Mouse (Mus musculus) midbrain, embryonic 10.5 days (tissue): ENCODE data around the gene Slc1a7. TPM values are rescaled to one million over a fixed set of nuclear protein-coding genes. Genes with fewer than 3 reads are reported as not detected.

Experiments used
- DNase-seq: peaks from one replicate; pipeline ENCODE4 v3.0.0-alpha.2; 2017; ENCODE audit warnings: low spot score
- H3K27ac ChIP-seq: fragments of 300-500 bp; sonication (generic); replicated peaks from 2 replicates; pipeline ENCODE4 v1.5.1; 2016; ENCODE audit warnings: mild to moderate bottlenecking
- H3K27me3 ChIP-seq: fragments of 300-500 bp; sonication (generic); 2 replicates; pipeline ENCODE4 v1.6.1; 2016; ENCODE audit warnings: low read depth, mild to moderate bottlenecking; ENCODE audit not compliant: poor library complexity, severe bottlenecking
- H3K36me3 ChIP-seq: fragments of 300-500 bp; sonication (generic); 2 replicates; pipeline ENCODE4 v1.6.1; 2016; ENCODE audit warnings: mild to moderate bottlenecking, moderate library complexity
- H3K4me1 ChIP-seq: fragments of 300-500 bp; sonication (generic); 2 replicates; pipeline ENCODE4 v1.6.1; 2016
- H3K4me3 ChIP-seq: fragments of 300-500 bp; sonication (generic); 2 replicates; pipeline ENCODE4 v1.5.1; 2016; ENCODE audit warnings: mild to moderate bottlenecking, moderate library complexity
- H3K9me3 ChIP-seq: fragments of 300-500 bp; sonication (generic); replicated peaks from 2 replicates; pipeline ENCODE4 v1.6.1; 2016; ENCODE audit warnings: mild to moderate bottlenecking
- WGBS: fragments of 180-500 bp; shearing (Covaris S2); methylation state at CpG from one replicate; pipeline ENCODE4 v1.1.7; 2016; 5-methylcytosine and 5-hydroxymethylcytosine counted together
- polyA plus RNA-seq: library from polyadenylated mRNA; unstranded; fragments of >200 nt; fragmentation: Nextera tagmentation; extraction: Ambion mirVana; gene quantifications from 2 replicates; pipeline ENCODE4 v1.2.1, GENCODE M21; 2016

Slc1a7 gene
- polyA plus RNA-seq, 1 experiment from 2014 or later: not detected

GRCm38 (mm10) chr4:107996418-107996986 is 28.4 kb downstream of the Slc1a7 start:
- 0 out of 2 replicates have a peak, but pooled peaks cover 4% of the 10 kb centered on the region for H3K9me3 ChIP-seq
- peaks cover 22% of the 10 kb centered on the region for H3K27me3 ChIP-seq
- WGBS: 95% methylated on average over 9 of the region's 9 CpGs
- DNase-seq: no peak
- H3K4me3 ChIP-seq: no peak overlapping the region
- no peaks in the 10 kb centered on the region for H3K36me3 ChIP-seq
- H3K27ac ChIP-seq: no peak overlapping the region
- peaks cover 18% of the 10 kb centered on the region for H3K4me1 ChIP-seq

DNA sequence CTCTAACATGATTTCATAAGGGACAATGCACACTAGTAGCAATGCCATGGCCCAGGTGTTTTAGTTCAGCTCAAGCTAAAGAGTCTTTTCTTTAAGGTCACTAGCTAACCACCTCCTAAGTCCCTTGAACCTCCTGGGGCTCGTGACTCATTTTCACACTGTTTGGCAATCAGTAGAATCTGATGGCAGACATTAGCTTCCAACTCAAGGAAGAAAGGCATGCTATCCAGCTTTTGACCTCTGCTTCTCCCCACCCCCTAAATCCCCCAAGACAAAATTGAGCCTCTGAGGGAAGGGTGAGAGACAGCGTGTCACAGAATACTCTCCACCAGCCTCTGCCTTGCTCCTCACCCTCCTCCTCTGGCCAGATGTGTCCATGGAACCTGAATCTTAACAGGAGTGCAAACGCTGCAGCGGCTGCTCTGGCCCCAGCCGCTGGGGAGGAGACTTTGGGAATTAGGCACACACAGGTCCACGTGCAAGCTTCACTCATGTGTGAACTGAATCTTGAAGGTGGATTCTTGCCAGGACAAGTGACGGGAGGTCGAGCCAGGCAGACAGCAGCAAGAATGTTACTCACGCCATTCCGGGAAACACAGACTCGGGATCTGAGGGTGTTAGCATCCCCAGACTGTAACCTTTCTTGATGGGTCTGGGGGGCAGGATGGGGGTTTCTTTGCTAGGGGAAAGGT is 30.7 kb downstream of the Slc1a7 start:
- no peak overlapping the region for H3K27ac ChIP-seq
- DNase-seq: no peak
- H3K4me3 ChIP-seq: no peak overlapping the region
- 0 out of 2 replicates have a peak, but pooled peaks cover 3% of the 10 kb centered on the region for H3K27me3 ChIP-seq
- 0 out of 2 replicates have a peak, but pooled peaks cover 4% of the 10 kb centered on the region for H3K9me3 ChIP-seq
- 41% methylated on average over 11 of the region's 11 CpGs for WGBS
- H3K36me3 ChIP-seq: no peaks in the 10 kb centered on the region
- peaks cover 7% of the 10 kb centered on the region; the same call in 1 of the 2 replicates for H3K4me1 ChIP-seq

- Histone ChIP-seq H3K4me1 (peaks cover 7% of the 10 kb centered on the region; the same call in 1 of the 2 replicates), H3K9me3 (0 out of 2 replicates have a peak, but pooled peaks cover 4% of the 10 kb centered on the region), H3K36me3 (no peaks in the 10 kb centered on the region), H3K27ac (no peak overlapping the region), H3K4me3 (no peak overlapping the region), H3K27me3 (no peaks in the 10 kb centered on the region)
- WGBS: 78% methylated on average over 1 of the region's 1 CpGs
- no peak for DNase-seq
Observed at GRCm38 (mm10) chr4:107999380-107999779, 31.2 kb downstream of the Slc1a7 start.

DNA sequence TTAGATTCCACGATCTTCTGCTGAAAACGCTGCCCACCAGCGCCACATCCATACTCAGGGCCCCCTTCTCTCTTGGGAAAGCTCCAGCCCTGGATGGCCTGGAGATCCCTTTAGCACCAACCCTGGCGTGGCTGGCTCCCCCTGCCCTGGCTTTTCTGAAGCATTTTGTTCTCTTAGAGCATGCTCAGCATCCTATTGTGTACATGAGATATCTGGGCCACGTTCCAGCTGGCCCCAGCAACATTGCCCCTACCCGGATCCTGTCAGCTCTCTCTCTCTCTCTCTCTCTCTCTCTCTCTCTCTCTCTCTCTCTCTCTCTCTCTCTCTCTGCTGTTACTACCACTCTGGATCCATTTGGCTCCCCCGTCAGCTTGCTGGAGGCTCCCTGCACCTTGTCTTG is 37.2 kb downstream of the Slc1a7 start:
- Histone ChIP-seq H3K36me3 (no peaks in the 10 kb centered on the region), H3K27me3 (no peaks in the 10 kb centered on the region), H3K9me3 (no peaks in the 10 kb centered on the region), H3K4me1 (no peaks in the 10 kb centered on the region), H3K27ac (no peak overlapping the region), H3K4me3 (no peak overlapping the region)
- WGBS: 78% methylated on average over 7 of the region's 7 CpGs
- DNase-seq: no peak

GRCm38 (mm10) chr4:108007532-108008103 is 39.5 kb downstream of the Slc1a7 start:
- H3K27ac ChIP-seq: 0 out of 2 replicates have a peak overlapping the region, but pooled peaks have one; percentile 23
- DNase-seq: no peak
- H3K4me3 ChIP-seq: no peak overlapping the region
- WGBS: 84% methylated on average over 7 of the region's 7 CpGs
- H3K27me3 ChIP-seq: no peaks in the 10 kb centered on the region
- H3K4me1 ChIP-seq: no peaks in the 10 kb centered on the region
- no peaks in the 10 kb centered on the region for H3K36me3 ChIP-seq
- H3K9me3 ChIP-seq: no peaks in the 10 kb centered on the region

GRCm38 (mm10) chr4:108008541-108008940 is 40.4 kb downstream of the Slc1a7 start:
- Histone ChIP-seq H3K9me3 (no peaks in the 10 kb centered on the region), H3K36me3 (no peaks in the 10 kb centered on the region), H3K4me3 (no peak overlapping the region), H3K27ac (no peak overlapping the region), H3K27me3 (no peaks in the 10 kb centered on the region), H3K4me1 (no peaks in the 10 kb centered on the region)
- WGBS: 85% methylated on average over 8 of the region's 8 CpGs
- DNase-seq: no peak

DNA sequence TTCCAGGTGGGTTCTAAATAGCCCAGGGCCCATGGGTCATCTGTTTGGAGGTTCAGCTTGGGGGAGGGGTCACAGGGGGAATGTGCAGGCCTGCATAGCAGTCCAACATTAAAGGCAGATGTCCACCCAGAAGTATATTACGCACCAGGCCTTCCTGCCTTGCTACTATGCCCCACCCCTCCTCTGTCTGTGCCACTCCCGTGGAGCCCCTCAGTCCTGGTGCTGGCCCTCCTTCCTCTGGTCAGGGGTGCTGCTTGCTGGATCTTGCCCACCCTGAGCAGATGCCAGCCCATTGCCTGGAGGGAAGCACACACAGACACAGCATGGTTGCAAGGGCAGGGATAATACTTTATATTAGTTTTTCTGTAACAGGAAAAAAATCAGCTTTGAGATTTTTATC is 46.3 kb downstream of the Slc1a7 start:
- H3K4me1 ChIP-seq: peaks cover 23% of the 10 kb centered on the region
- DNase-seq: no peak
- no peaks in the 10 kb centered on the region for H3K27me3 ChIP-seq
- no peak overlapping the region for H3K4me3 ChIP-seq
- WGBS: 86% methylated on average over 2 of the region's 2 CpGs
- H3K36me3 ChIP-seq: no peaks in the 10 kb centered on the region
- no peaks in the 10 kb centered on the region for H3K9me3 ChIP-seq
- H3K27ac ChIP-seq: no peak overlapping the region

- Histone ChIP-seq H3K4me1 (peaks cover 24% of the 10 kb centered on the region), H3K4me3 (no peak overlapping the region), H3K9me3 (no peaks in the 10 kb centered on the region), H3K27ac (no peak overlapping the region), H3K27me3 (no peaks in the 10 kb centered on the region; the same call in 1 of the 2 replicates), H3K36me3 (no peaks in the 10 kb centered on the region)
- no peak for DNase-seq
- 67% methylated on average over 14 of the region's 14 CpGs for WGBS
Observed at GRCm38 (mm10) chr4:108015067-108015765, 47.1 kb downstream of the Slc1a7 start.

GRCm38 (mm10) chr4:108016321-108016720 is 48.2 kb downstream of the Slc1a7 start:
- no peaks in the 10 kb centered on the region for H3K36me3 ChIP-seq
- no peaks in the 10 kb centered on the region for H3K9me3 ChIP-seq
- WGBS: 89% methylated on average over 3 of the region's 3 CpGs
- peaks cover 24% of the 10 kb centered on the region for H3K4me1 ChIP-seq
- H3K4me3 ChIP-seq: no peak overlapping the region
- no peak overlapping the region for H3K27ac ChIP-seq
- H3K27me3 ChIP-seq: no peaks in the 10 kb centered on the region; the same call in 1 of the 2 replicates
- DNase-seq: no peak

DNA sequence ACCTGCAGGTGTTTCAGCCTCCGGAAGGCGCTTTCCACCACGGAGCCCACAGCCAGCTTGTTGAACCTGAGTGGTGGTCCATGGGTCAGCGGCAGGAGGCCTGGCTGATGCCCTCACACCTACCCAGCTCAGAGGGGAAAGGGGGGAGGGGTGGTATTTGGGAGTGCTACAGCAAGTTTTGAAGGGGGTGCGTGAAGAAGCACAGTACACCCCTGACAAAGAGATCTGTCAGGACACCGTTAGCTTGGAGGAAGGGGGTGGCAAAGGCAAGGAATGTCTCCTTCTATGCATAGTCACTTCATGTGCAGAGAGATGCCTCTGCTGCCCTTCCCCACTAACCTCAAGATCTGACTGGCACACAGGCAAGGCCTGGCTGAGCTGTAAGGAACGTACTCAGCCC is 49.7 kb downstream of the Slc1a7 start:
- no peak for DNase-seq
- H3K27ac ChIP-seq: no peak overlapping the region
- H3K36me3 ChIP-seq: no peaks in the 10 kb centered on the region
- H3K9me3 ChIP-seq: no peaks in the 10 kb centered on the region
- H3K4me3 ChIP-seq: no peak overlapping the region
- no peaks in the 10 kb centered on the region; the same call in 1 of the 2 replicates for H3K27me3 ChIP-seq
- peaks cover 24% of the 10 kb centered on the region for H3K4me1 ChIP-seq
- WGBS: 82% methylated on average over 7 of the region's 7 CpGs

GRCm38 (mm10) chr4:108018241-108018923 is 50.2 kb downstream of the Slc1a7 start:
- H3K36me3 ChIP-seq: no peaks in the 10 kb centered on the region
- H3K4me1 ChIP-seq: peaks cover 24% of the 10 kb centered on the region
- H3K27ac ChIP-seq: 0 out of 2 replicates have a peak overlapping the region, but pooled peaks have one; percentile 28
- no peak for DNase-seq
- no peaks in the 10 kb centered on the region for H3K9me3 ChIP-seq
- H3K4me3 ChIP-seq: no peak overlapping the region
- WGBS: 65% methylated on average over 10 of the region's 10 CpGs
- H3K27me3 ChIP-seq: peaks cover 2% of the 10 kb centered on the region; the same call in 1 of the 2 replicates
